Mouse (Mus musculus): Measurements from ENCODE around the gene Inhbb. TPM values are rescaled to one million over a fixed set of nuclear protein-coding genes. Genes with fewer than 3 reads are reported as not detected.

Gene Inhbb
- polyA plus RNA-seq, 1 experiment from 2014 or later = 0.34 TPM

GRCm38 (mm10) chr1:119398640-119399039, 23.4 kb downstream of the Inhbb start:
- no peak overlapping the region for H3K9ac ChIP-seq
- 67% methylated on average over 2 of the region's 2 CpGs for WGBS
- no peaks in the 10 kb centered on the region for H3K9me3 ChIP-seq (replicated peaks)

GRCm38 (mm10) chr1:119397839-119398238, 24.2 kb downstream of the Inhbb start:
- Histone ChIP-seq H3K36me3 (no peaks in the 10 kb centered on the region), H3K4me2 (no peak overlapping the region), H3K4me3 (replicated peaks) (no peak overlapping the region), H3K27me3 (no peaks in the 10 kb centered on the region), H3K9me3 (replicated peaks) (no peaks in the 10 kb centered on the region), H3K9ac (no peak overlapping the region), H3K4me1 (no peaks in the 10 kb centered on the region), H3K27ac (no peak overlapping the region)
- 83% methylated on average over 7 of the region's 7 CpGs for WGBS
- ATAC-seq (replicated peaks; ENCODE audit: low FRiP score) = no peak

More at GRCm38 (mm10) chr1:119398640-119399039, 23.4 kb downstream of the Inhbb start:
- Histone ChIP-seq H3K4me2 (no peak overlapping the region), H3K36me3 (no peaks in the 10 kb centered on the region), H3K4me3 (replicated peaks) (no peak overlapping the region), H3K4me1 (no peaks in the 10 kb centered on the region), H3K27me3 (no peaks in the 10 kb centered on the region), H3K27ac (no peak overlapping the region)
- ATAC-seq (replicated peaks; ENCODE audit: low FRiP score) = no peak

GRCm38 (mm10) chr1:119391311-119391710, 30.7 kb downstream of the Inhbb start:
- no peak for ATAC-seq (replicated peaks; ENCODE audit: low FRiP score)
- 62% methylated on average over 3 of the region's 3 CpGs for WGBS
- Histone ChIP-seq H3K36me3 (no peaks in the 10 kb centered on the region), H3K4me1 (peaks cover 10% of the 10 kb centered on the region), H3K4me3 (replicated peaks) (no peak overlapping the region), H3K4me2 (no peak overlapping the region), H3K27ac (no peak overlapping the region), H3K27me3 (peaks cover 11% of the 10 kb centered on the region), H3K9me3 (replicated peaks) (no peaks in the 10 kb centered on the region), H3K9ac (no peak overlapping the region)

- H3K4me2 ChIP-seq = no peak overlapping the region
- H3K36me3 ChIP-seq = no peaks in the 10 kb centered on the region
- H3K4me3 ChIP-seq (replicated peaks) = no peak overlapping the region
- H3K27ac ChIP-seq = no peak overlapping the region
- ATAC-seq (replicated peaks; ENCODE audit: low FRiP score) = no peak
- peaks cover 11% of the 10 kb centered on the region for H3K27me3 ChIP-seq
- H3K9ac ChIP-seq = no peak overlapping the region
- H3K9me3 ChIP-seq (replicated peaks) = no peaks in the 10 kb centered on the region
- peaks cover 10% of the 10 kb centered on the region for H3K4me1 ChIP-seq
- WGBS = 69% methylated on average over 4 of the region's 4 CpGs
Observed at GRCm38 (mm10) chr1:119390676-119391075, 31.4 kb downstream of the Inhbb start.

- H3K27me3 ChIP-seq = peaks cover 11% of the 10 kb centered on the region
- no peak overlapping the region for H3K9ac ChIP-seq
- H3K4me1 ChIP-seq = peaks cover 10% of the 10 kb centered on the region
- no peak for ATAC-seq (replicated peaks; ENCODE audit: low FRiP score)
- H3K27ac ChIP-seq = no peak overlapping the region
- H3K36me3 ChIP-seq = no peaks in the 10 kb centered on the region
- 61% methylated on average over 7 of the region's 7 CpGs for WGBS
- H3K4me2 ChIP-seq = no peak overlapping the region
- H3K9me3 ChIP-seq (replicated peaks) = no peaks in the 10 kb centered on the region
- H3K4me3 ChIP-seq (replicated peaks) = no peak overlapping the region
Observed at GRCm38 (mm10) chr1:119389771-119390500, 32.1 kb downstream of the Inhbb start.

GRCm38 (mm10) chr1:119388664-119389396, 33.2 kb downstream of the Inhbb start:
- WGBS = 5% methylated on average over 19 of the region's 19 CpGs
- H3K4me1 ChIP-seq = peaks cover 13% of the 10 kb centered on the region
- H3K4me2 ChIP-seq = peak overlapping the region; percentile 42
- H3K4me3 ChIP-seq (replicated peaks) = no peak overlapping the region
- H3K9ac ChIP-seq = no peak overlapping the region
- H3K27me3 ChIP-seq = peaks cover 11% of the 10 kb centered on the region
- ATAC-seq (replicated peaks; ENCODE audit: low FRiP score) = peak; percentile 62
- H3K36me3 ChIP-seq = no peaks in the 10 kb centered on the region
- no peak overlapping the region for H3K27ac ChIP-seq
- no peaks in the 10 kb centered on the region for H3K9me3 ChIP-seq (replicated peaks)

- Histone ChIP-seq H3K4me1 (peaks cover 13% of the 10 kb centered on the region), H3K27me3 (peaks cover 11% of the 10 kb centered on the region), H3K9ac (no peak overlapping the region), H3K9me3 (replicated peaks) (no peaks in the 10 kb centered on the region), H3K36me3 (no peaks in the 10 kb centered on the region), H3K27ac (no peak overlapping the region), H3K4me3 (replicated peaks) (no peak overlapping the region), H3K4me2 (no peak overlapping the region)
- no peak for ATAC-seq (replicated peaks; ENCODE audit: low FRiP score)
- 83% methylated on average over 3 of the region's 3 CpGs for WGBS
Observed at GRCm38 (mm10) chr1:119386306-119386705, 35.7 kb downstream of the Inhbb start.

- no peak overlapping the region for H3K4me3 ChIP-seq (replicated peaks)
- 0 out of 2 replicates have a peak, but pooled peaks cover 1% of the 10 kb centered on the region for H3K27me3 ChIP-seq
- WGBS = 53% methylated on average over 10 of the region's 10 CpGs
- H3K9me3 ChIP-seq (replicated peaks) = no peaks in the 10 kb centered on the region
- no peak overlapping the region for H3K27ac ChIP-seq
- H3K9ac ChIP-seq = no peak overlapping the region
- no peaks in the 10 kb centered on the region for H3K36me3 ChIP-seq
- no peak for ATAC-seq (replicated peaks; ENCODE audit: low FRiP score)
- H3K4me2 ChIP-seq = no peak overlapping the region
- peaks cover 7% of the 10 kb centered on the region for H3K4me1 ChIP-seq
Observed at GRCm38 (mm10) chr1:119383916-119384315, 38.1 kb downstream of the Inhbb start.

GRCm38 (mm10) chr1:119380609-119381008, 41.4 kb downstream of the Inhbb start:
- no peak overlapping the region for H3K4me2 ChIP-seq
- no peak overlapping the region for H3K9ac ChIP-seq
- H3K4me3 ChIP-seq (replicated peaks) = no peak overlapping the region
- ATAC-seq (replicated peaks; ENCODE audit: low FRiP score) = no peak
- 87% methylated on average over 4 of the region's 4 CpGs for WGBS
- H3K27me3 ChIP-seq = no peaks in the 10 kb centered on the region
- no peaks in the 10 kb centered on the region for H3K9me3 ChIP-seq (replicated peaks)
- H3K27ac ChIP-seq = no peak overlapping the region
- H3K36me3 ChIP-seq = no peaks in the 10 kb centered on the region
- H3K4me1 ChIP-seq = 0 out of 2 replicates have a peak, but pooled peaks cover 3% of the 10 kb centered on the region

- WGBS = 65% methylated on average over 5 of the region's 5 CpGs
- H3K36me3 ChIP-seq = no peaks in the 10 kb centered on the region
- no peaks in the 10 kb centered on the region for H3K27me3 ChIP-seq
- no peak overlapping the region for H3K27ac ChIP-seq
- H3K4me3 ChIP-seq (replicated peaks) = no peak overlapping the region
- no peak overlapping the region for H3K9ac ChIP-seq
- no peaks in the 10 kb centered on the region for H3K4me1 ChIP-seq
- no peak for ATAC-seq (replicated peaks; ENCODE audit: low FRiP score)
- H3K4me2 ChIP-seq = no peak overlapping the region
- H3K9me3 ChIP-seq (replicated peaks) = no peaks in the 10 kb centered on the region
Observed at GRCm38 (mm10) chr1:119375376-119375775, 46.7 kb downstream of the Inhbb start.

GRCm38 (mm10) chr1:119367546-119367945, 54.5 kb downstream of the Inhbb start:
- no peak for ATAC-seq (replicated peaks; ENCODE audit: low FRiP score)
- WGBS = 68% methylated on average over 12 of the region's 12 CpGs
- no peaks in the 10 kb centered on the region for H3K36me3 ChIP-seq
- no peak overlapping the region for H3K27ac ChIP-seq
- no peak overlapping the region for H3K4me3 ChIP-seq (replicated peaks)
- no peaks in the 10 kb centered on the region for H3K27me3 ChIP-seq
- H3K4me1 ChIP-seq = no peaks in the 10 kb centered on the region
- H3K9ac ChIP-seq = no peak overlapping the region
- H3K9me3 ChIP-seq (replicated peaks) = no peaks in the 10 kb centered on the region
- H3K4me2 ChIP-seq = no peak overlapping the region

GRCm38 (mm10) chr1:119366315-119366714, 55.7 kb downstream of the Inhbb start:
- Histone ChIP-seq H3K36me3 (no peaks in the 10 kb centered on the region), H3K9me3 (replicated peaks) (no peaks in the 10 kb centered on the region), H3K4me2 (no peak overlapping the region), H3K9ac (no peak overlapping the region), H3K4me1 (no peaks in the 10 kb centered on the region), H3K27ac (no peak overlapping the region), H3K4me3 (replicated peaks) (no peak overlapping the region), H3K27me3 (no peaks in the 10 kb centered on the region)
- ATAC-seq (replicated peaks; ENCODE audit: low FRiP score) = no peak
- WGBS = 72% methylated on average over 6 of the region's 6 CpGs
